Mouse (Mus musculus): ENCODE results near the gene CK137956. TPM values are rescaled to one million over a fixed set of nuclear protein-coding genes. Genes with fewer than 3 reads are reported as not detected.

CK137956 gene
- polyA plus RNA-seq, 1 experiment from 2014 or later = not detected

DNA sequence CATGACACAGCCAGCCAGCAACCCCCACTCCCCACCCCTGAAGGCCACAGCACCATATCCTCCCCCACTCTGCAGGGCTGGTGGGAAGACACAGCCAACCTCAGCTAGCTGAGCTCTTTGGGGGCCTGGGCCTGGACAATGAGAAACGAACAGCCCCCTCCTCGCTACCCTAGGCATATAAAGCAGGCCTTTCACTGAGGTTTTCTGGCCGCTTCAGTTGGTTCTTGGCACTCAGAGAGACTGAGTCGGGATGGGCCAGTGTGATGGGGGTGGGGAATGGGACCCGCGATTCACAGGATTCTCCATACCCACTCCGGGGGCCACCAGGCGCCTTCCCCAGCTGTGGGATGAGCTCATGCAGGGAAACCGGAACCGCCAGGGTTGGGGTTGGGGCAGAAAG lies 15.1 kb upstream of the CK137956 start:
- H3K27me3 ChIP-seq = no peaks in the 10 kb centered on the region
- ATAC-seq (no peak), DNase-seq (ENCODE audit: low read depth, low spot score) (no peak)
- in situ Hi-C loops (cut with MboI; ENCODE audit: low pct_unique_long_range_greater_than_20kb) = no loop called here
- no peak for TF ChIP-seq CTCF (IDR thresholded peaks at IDR 0.05)
- ChIA-PET POLR2A (no interaction called here), CTCF (no interaction called here)

GRCm38 (mm10) chr4:127984426-127984825 lies 13.7 kb upstream of the CK137956 start:
- in situ Hi-C loops (cut with MboI; ENCODE audit: low pct_unique_long_range_greater_than_20kb) = no loop called here
- H3K27me3 ChIP-seq = no peaks in the 10 kb centered on the region
- ChIA-PET CTCF (no interaction called here), POLR2A (no interaction called here)
- no peak for TF ChIP-seq CTCF (IDR thresholded peaks at IDR 0.05)
- ATAC-seq (no peak), DNase-seq (ENCODE audit: low read depth, low spot score) (no peak)

- ChIA-PET CTCF (no interaction called here), POLR2A (no interaction called here)
- no peak for TF ChIP-seq CTCF (IDR thresholded peaks at IDR 0.05)
- no peaks in the 10 kb centered on the region for H3K27me3 ChIP-seq
- ATAC-seq (no peak), DNase-seq (ENCODE audit: low read depth, low spot score) (no peak)
- in situ Hi-C loops (cut with MboI; ENCODE audit: low pct_unique_long_range_greater_than_20kb) = no loop called here
These were observed 10.4 kb upstream of the CK137956 start for GRCm38 (mm10) chr4:127981125-127981524.

DNA sequence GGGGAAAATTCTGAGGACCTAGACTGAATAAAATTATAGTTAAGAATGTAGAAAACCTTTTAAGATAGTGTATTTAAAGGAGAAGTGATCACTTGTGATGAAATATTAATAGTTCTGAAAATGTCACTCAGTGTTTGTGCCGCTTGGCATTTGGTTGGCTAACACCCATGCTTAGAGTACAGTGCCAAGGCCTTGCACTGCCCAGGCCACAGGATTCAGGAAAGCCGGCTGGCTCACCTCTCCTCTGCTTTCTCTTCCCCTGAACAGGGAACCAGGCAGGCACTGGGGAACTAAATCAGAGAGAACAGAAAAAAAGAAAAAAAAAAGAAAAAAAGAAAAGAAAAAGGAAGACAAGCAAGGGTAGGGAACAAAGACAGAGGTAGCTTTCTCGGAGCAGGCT lies 2.2 kb upstream of the CK137956 start:
- ChIA-PET CTCF (no interaction called here), POLR2A (no interaction called here)
- TF ChIP-seq CTCF (IDR thresholded peaks at IDR 0.05) = no peak
- H3K27me3 ChIP-seq = no peaks in the 10 kb centered on the region
- no peak for ATAC-seq
- in situ Hi-C loops (cut with MboI; ENCODE audit: low pct_unique_long_range_greater_than_20kb) = no loop called here
- DNase-seq (ENCODE audit: low read depth, low spot score) = no peak

DNA sequence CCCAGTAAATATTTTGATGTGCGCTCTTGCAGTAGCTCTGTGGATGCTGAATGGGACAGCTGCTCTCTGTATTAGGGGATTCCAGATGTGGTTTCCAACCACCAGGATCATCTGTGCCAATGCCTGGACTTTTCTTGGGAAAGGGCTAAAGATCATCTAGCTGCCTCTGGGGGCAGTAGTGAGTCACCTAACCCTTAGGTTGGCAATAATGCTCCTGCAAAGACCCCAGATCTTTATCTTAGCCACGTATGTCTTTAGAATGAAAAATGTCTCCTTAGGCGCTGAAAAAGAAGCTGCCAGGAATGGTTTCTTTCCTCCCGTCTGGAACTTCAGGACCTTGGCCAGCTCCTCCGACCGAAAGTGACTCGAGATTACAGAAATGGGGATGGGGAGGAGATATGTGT lies 731 bp downstream of the CK137956 start:
- ATAC-seq (no peak), DNase-seq (ENCODE audit: low read depth, low spot score) (no peak)
- no peaks in the 10 kb centered on the region for H3K27me3 ChIP-seq
- TF ChIP-seq CTCF (IDR thresholded peaks at IDR 0.05) = no peak
- ChIA-PET CTCF (no interaction called here), POLR2A (no interaction called here)
- in situ Hi-C loops (cut with MboI; ENCODE audit: low pct_unique_long_range_greater_than_20kb) = no loop called here

GRCm38 (mm10) chr4:127969101-127969500 lies 1.6 kb downstream of the CK137956 start:
- no peak for ATAC-seq
- H3K27me3 ChIP-seq = no peaks in the 10 kb centered on the region
- ChIA-PET CTCF (no interaction called here), POLR2A (no interaction called here)
- no peak for DNase-seq (ENCODE audit: low read depth, low spot score)
- in situ Hi-C loops (cut with MboI; ENCODE audit: low pct_unique_long_range_greater_than_20kb) = no loop called here
- TF ChIP-seq CTCF (IDR thresholded peaks at IDR 0.05) = no peak

DNA sequence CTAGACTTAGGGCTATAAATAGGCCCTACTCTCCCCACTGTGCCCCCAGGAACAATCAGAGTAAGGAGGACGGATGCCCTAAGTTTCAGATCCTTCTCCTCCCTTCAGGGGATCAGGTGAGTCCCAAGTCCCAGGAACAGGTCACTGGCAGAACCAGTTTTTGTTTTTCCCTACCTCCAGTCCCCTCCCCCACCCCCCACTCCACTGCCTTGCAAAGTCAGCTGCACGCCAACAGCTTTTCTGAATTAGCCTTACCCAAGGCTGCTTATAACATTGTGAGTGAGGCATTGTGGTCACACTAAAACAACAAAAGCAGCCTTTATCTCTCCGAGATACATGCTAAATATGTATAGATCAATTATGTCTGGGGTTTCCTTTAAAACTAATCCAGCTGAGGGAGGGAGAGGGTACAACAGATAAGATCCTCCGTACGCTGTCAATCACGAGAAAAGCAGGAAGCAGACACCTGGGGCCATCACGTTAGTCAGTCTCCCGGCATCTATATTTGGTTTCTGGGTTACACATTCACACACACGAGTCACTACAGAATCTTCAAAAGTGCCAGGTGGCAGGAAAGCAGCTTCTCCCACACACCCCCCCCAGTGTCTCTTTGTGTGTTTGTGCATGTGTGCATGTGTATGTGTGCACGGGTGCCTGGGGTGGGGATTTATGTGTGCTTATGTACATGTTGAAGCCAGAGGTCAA lies 17.6 kb downstream of the CK137956 start:
- DNase-seq (ENCODE audit: low read depth, low spot score) (no peak), ATAC-seq (no peak)
- no peaks in the 10 kb centered on the region for H3K27me3 ChIP-seq
- in situ Hi-C loops (cut with MboI; ENCODE audit: low pct_unique_long_range_greater_than_20kb) = loop anchor here (10.0 kb wide), 1 partner anchor 552 kb away; no protein-coding TSS in a partner anchor
- ChIA-PET CTCF (no interaction called here), POLR2A (no interaction called here)
- TF ChIP-seq CTCF (IDR thresholded peaks at IDR 0.05) = no peak

DNA sequence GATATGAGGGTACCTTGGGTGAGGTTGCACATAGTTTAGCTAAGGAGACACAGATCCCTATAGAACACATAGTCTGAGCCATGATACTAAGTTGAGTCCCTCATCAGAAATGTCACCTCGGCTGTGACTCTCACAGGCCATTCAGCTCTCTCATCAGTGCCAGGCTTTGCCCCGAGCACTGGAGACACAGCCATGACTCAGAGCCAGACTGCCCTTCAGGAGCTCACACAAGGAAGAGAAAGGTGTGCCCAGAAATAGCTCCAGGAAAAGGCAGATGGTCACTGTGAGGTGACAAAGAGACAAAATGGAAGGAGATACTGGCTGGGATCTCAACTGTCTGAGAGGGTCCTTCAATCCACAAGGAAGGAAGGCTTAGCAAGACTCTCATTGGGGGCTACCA lies 23.1 kb downstream of the CK137956 start:
- DNase-seq (ENCODE audit: low read depth, low spot score) (no peak), ATAC-seq (no peak)
- H3K27me3 ChIP-seq = no peaks in the 10 kb centered on the region
- POLR2A ChIA-PET = no interaction called here
- CTCF ChIA-PET = no interaction called here
- in situ Hi-C loops (cut with MboI; ENCODE audit: low pct_unique_long_range_greater_than_20kb) = no loop called here
- no peak for TF ChIP-seq CTCF (IDR thresholded peaks at IDR 0.05)

- no peak for TF ChIP-seq CTCF (IDR thresholded peaks at IDR 0.05)
- POLR2A ChIA-PET = no interaction called here
- in situ Hi-C loops (cut with MboI; ENCODE audit: low pct_unique_long_range_greater_than_20kb) = no loop called here
These were observed 33.3 kb downstream of the CK137956 start for GRCm38 (mm10) chr4:127937474-127937873.

DNA sequence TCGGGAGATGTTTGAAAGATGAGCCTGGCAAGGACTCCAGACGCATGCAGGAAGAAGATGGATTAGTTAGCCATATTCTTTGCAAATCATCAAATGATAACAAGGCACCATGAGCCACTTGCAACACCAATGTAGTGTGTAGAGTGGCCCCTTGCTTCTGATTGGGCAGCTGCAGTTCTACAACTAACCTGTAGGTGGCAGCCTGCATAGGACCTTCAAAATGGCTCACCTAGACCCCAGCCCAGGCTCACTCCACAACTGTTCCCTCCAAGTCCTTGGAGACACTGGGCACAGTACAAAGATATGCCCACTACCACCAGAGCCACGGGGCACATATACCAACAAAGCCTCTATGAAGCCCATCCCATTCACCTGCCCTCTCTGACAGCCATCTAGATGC lies 35.4 kb downstream of the CK137956 start:
- in situ Hi-C loops (cut with MboI; ENCODE audit: low pct_unique_long_range_greater_than_20kb) = no loop called here
- CTCF ChIA-PET = no interaction called here

More at GRCm38 (mm10) chr4:127937474-127937873, 33.3 kb downstream of the CK137956 start:
- H3K27me3 ChIP-seq = no peaks in the 10 kb centered on the region
- CTCF ChIA-PET = no interaction called here
- DNase-seq (ENCODE audit: low read depth, low spot score) = no peak
- no peak for ATAC-seq

DNA sequence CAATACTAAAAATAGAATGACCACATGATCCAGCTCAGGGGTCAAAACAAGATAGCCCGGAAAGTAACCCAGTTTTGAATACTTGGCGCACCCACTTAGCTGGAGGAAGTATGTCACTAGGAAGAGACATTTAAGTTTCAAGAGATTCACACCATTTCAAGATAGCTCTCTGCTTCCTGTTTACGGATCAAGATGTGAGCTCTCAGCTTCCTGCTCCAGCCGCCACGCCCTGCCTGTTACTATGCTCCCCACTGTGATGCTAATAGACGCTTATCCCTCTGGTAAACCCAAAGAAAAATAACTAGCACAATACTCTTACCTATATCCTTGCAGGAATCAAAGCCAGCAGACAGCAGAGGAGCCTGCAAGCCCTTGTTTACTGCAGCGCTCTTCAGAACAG lies 57.2 kb downstream of the CK137956 start:
- POLR2A ChIA-PET = no interaction called here
- in situ Hi-C loops (cut with MboI; ENCODE audit: low pct_unique_long_range_greater_than_20kb) = no loop called here
- no peak for TF ChIP-seq CTCF (IDR thresholded peaks at IDR 0.05)
- ATAC-seq (no peak), DNase-seq (ENCODE audit: low read depth, low spot score) (no peak)
- no peaks in the 10 kb centered on the region for H3K27me3 ChIP-seq
- CTCF ChIA-PET = no interaction called here

More for the DNA sequence above, 35.4 kb downstream of the CK137956 start:
- ATAC-seq = no peak
- peak; percentile 26 for TF ChIP-seq CTCF (IDR thresholded peaks at IDR 0.05)
- no peak for DNase-seq (ENCODE audit: low read depth, low spot score)
- H3K27me3 ChIP-seq = no peaks in the 10 kb centered on the region
- POLR2A ChIA-PET = no interaction called here

GRCm38 (mm10) chr4:127907151-127907550 lies 63.6 kb downstream of the CK137956 start:
- ATAC-seq (no peak), DNase-seq (ENCODE audit: low read depth, low spot score) (no peak)
- POLR2A ChIA-PET = no interaction called here
- H3K27me3 ChIP-seq = no peaks in the 10 kb centered on the region
- CTCF ChIA-PET = no interaction called here
- no peak for TF ChIP-seq CTCF (IDR thresholded peaks at IDR 0.05)
- in situ Hi-C loops (cut with MboI; ENCODE audit: low pct_unique_long_range_greater_than_20kb) = no loop called here
